Mouse (Mus musculus) embryonic facial prominence, embryonic 11.5 days (tissue): Measurements from ENCODE around the gene Agap1. TPM values are rescaled to one million over a fixed set of nuclear protein-coding genes. Genes with fewer than 3 reads are reported as not detected.

ENCODE experiments used
- ATAC-seq: fragments of 200-750 bp; cut with Nextera tagmentation; replicated peaks from 2 replicates; pipeline ENCODE4 v1.8.0; 2017; ENCODE audit warnings: low read depth; ENCODE audit not compliant: insufficient number of reproducible peaks, low FRiP score, low TSS enrichment
- DNase-seq: peaks from one replicate; pipeline ENCODE4 v3.0.0-alpha.2; 2015; ENCODE audit warnings: low spot score
- H3K27ac ChIP-seq: fragments of 300-500 bp; sonication (generic); replicated peaks from 2 replicates; pipeline ENCODE4 v1.5.1; 2014; ENCODE audit warnings: mild to moderate bottlenecking, low read depth, low read length, control low read depth
- H3K27me3 ChIP-seq: fragments of 300-500 bp; sonication (generic); 2 replicates; pipeline ENCODE4 v1.6.1; 2014; ENCODE audit warnings: mild to moderate bottlenecking, low read length, moderate library complexity, mixed read lengths; ENCODE audit not compliant: control insufficient read depth, insufficient read depth
- H3K36me3 ChIP-seq: fragments of 300-500 bp; sonication (generic); replicated peaks from 2 replicates; pipeline ENCODE4 v1.6.1; 2014; ENCODE audit warnings: low read depth, mild to moderate bottlenecking, low read length, moderate library complexity, mixed read lengths; ENCODE audit not compliant: control insufficient read depth, insufficient read depth
- H3K4me1 ChIP-seq: fragments of 300-500 bp; sonication (generic); 2 replicates; pipeline ENCODE4 v1.6.1; 2014; ENCODE audit warnings: low read length, mixed read lengths; ENCODE audit not compliant: control insufficient read depth, insufficient read depth
- H3K4me2 ChIP-seq: fragments of 300-500 bp; sonication (generic); 2 replicates; pipeline ENCODE4 v1.6.1; 2014; ENCODE audit warnings: low read depth, mild to moderate bottlenecking, control low read depth, low read length, moderate library complexity
- H3K4me3 ChIP-seq: fragments of 300-500 bp; sonication (generic); 2 replicates; pipeline ENCODE4 v1.5.1; 2014; ENCODE audit warnings: low read depth, low read length, control low read depth
- H3K9ac ChIP-seq: fragments of 300-500 bp; sonication (generic); replicated peaks from 2 replicates; pipeline ENCODE4 v1.6.1; 2014; ENCODE audit warnings: mild to moderate bottlenecking, control low read depth, low read length
- H3K9me3 ChIP-seq: fragments of 300-500 bp; sonication (generic); replicated peaks from 2 replicates; pipeline ENCODE4 v1.6.1; 2016; ENCODE audit warnings: mild to moderate bottlenecking, low read length, inconsistent platforms, mixed read lengths; ENCODE audit not compliant: control insufficient read depth
- WGBS: fragments of 180-500 bp; shearing (Covaris S2); extraction: QIAGEN DNeasy Blood & Tissue Kit; methylation state at CpG from one replicate; pipeline ENCODE4 v1.1.7; 2014; 5-methylcytosine and 5-hydroxymethylcytosine counted together
- polyA plus RNA-seq: library from polyadenylated mRNA; unstranded; fragments of >200 nt; fragmentation: Nextera tagmentation; extraction: Ambion mirVana; gene quantifications from 2 replicates; pipeline ENCODE4 v1.2.1, GENCODE M21; 2014

Gene Agap1
- polyA plus RNA-seq, 1 experiment from 2014 or later = 15.4 TPM

- peaks cover 64% of the 10 kb centered on the region for H3K27me3 ChIP-seq
- no peak overlapping the region for H3K4me2 ChIP-seq
- DNase-seq = peak; percentile 24
- H3K36me3 ChIP-seq = no peaks in the 10 kb centered on the region
- no peak overlapping the region for H3K4me3 ChIP-seq
- no peaks in the 10 kb centered on the region for H3K9me3 ChIP-seq
- no peak for ATAC-seq
- WGBS = under 1% methylated on average over 19 of the region's 19 CpGs
- H3K27ac ChIP-seq = no peak overlapping the region
- H3K4me1 ChIP-seq = peaks cover 7% of the 10 kb centered on the region
- no peak overlapping the region for H3K9ac ChIP-seq
These were observed 477.4 kb downstream of the Agap1 start for GRCm38 (mm10) chr1:89932021-89932423.

GRCm38 (mm10) chr1:89932616-89933015, 478.0 kb downstream of the Agap1 start:
- WGBS = under 1% methylated on average over 16 of the region's 16 CpGs
- Histone ChIP-seq H3K27ac (no peak overlapping the region), H3K4me1 (peaks cover 7% of the 10 kb centered on the region), H3K9me3 (no peaks in the 10 kb centered on the region), H3K4me3 (no peak overlapping the region), H3K27me3 (peaks cover 60% of the 10 kb centered on the region), H3K4me2 (no peak overlapping the region), H3K36me3 (no peaks in the 10 kb centered on the region), H3K9ac (no peak overlapping the region)
- ATAC-seq = no peak
- peak; percentile 41 for DNase-seq

GRCm38 (mm10) chr1:89933028-89933427, 478.4 kb downstream of the Agap1 start:
- no peak overlapping the region for H3K4me3 ChIP-seq
- peaks cover 63% of the 10 kb centered on the region for H3K27me3 ChIP-seq
- ATAC-seq = no peak
- no peak overlapping the region for H3K27ac ChIP-seq
- H3K36me3 ChIP-seq = no peaks in the 10 kb centered on the region
- DNase-seq = peak; percentile 28
- peaks cover 7% of the 10 kb centered on the region for H3K4me1 ChIP-seq
- no peaks in the 10 kb centered on the region for H3K9me3 ChIP-seq
- WGBS = 3% methylated on average over 6 of the region's 6 CpGs
- no peak overlapping the region for H3K4me2 ChIP-seq
- H3K9ac ChIP-seq = no peak overlapping the region

- Histone ChIP-seq H3K4me2 (no peak overlapping the region), H3K4me1 (peaks cover 4% of the 10 kb centered on the region), H3K36me3 (no peaks in the 10 kb centered on the region), H3K27me3 (peaks cover 62% of the 10 kb centered on the region), H3K9me3 (no peaks in the 10 kb centered on the region), H3K9ac (no peak overlapping the region), H3K27ac (no peak overlapping the region), H3K4me3 (no peak overlapping the region)
- DNase-seq (peak; percentile 52), ATAC-seq (no peak)
- under 1% methylated on average over 21 of the region's 21 CpGs for WGBS
These were observed 479.2 kb downstream of the Agap1 start for GRCm38 (mm10) chr1:89933786-89934185.

- H3K4me1 ChIP-seq = peaks cover 4% of the 10 kb centered on the region
These were observed 480.0 kb downstream of the Agap1 start for GRCm38 (mm10) chr1:89934316-89935260.

GRCm38 (mm10) chr1:89935493-89936348, 481.1 kb downstream of the Agap1 start:
- H3K4me2 ChIP-seq = no peak overlapping the region
- no peak for ATAC-seq
- H3K36me3 ChIP-seq = no peaks in the 10 kb centered on the region
- no peak overlapping the region for H3K27ac ChIP-seq
- no peaks in the 10 kb centered on the region for H3K9me3 ChIP-seq
- H3K4me3 ChIP-seq = no peak overlapping the region
- H3K4me1 ChIP-seq = peaks cover 2% of the 10 kb centered on the region
- WGBS = under 1% methylated on average over 29 of the region's 29 CpGs
- H3K9ac ChIP-seq = no peak overlapping the region
- DNase-seq = peak; percentile 41
- peaks cover 62% of the 10 kb centered on the region for H3K27me3 ChIP-seq

More at GRCm38 (mm10) chr1:89934316-89935260, 480.0 kb downstream of the Agap1 start:
- Histone ChIP-seq H3K27ac (no peak overlapping the region), H3K9ac (no peak overlapping the region), H3K4me2 (no peak overlapping the region), H3K36me3 (no peaks in the 10 kb centered on the region), H3K9me3 (no peaks in the 10 kb centered on the region), H3K4me3 (no peak overlapping the region), H3K27me3 (peaks cover 64% of the 10 kb centered on the region)
- peak; percentile 69 for DNase-seq
- ATAC-seq = no peak
- WGBS = 2% methylated on average over 19 of the region's 19 CpGs

GRCm38 (mm10) chr1:89938884-89939595, 484.4 kb downstream of the Agap1 start:
- Histone ChIP-seq H3K27ac (no peak overlapping the region), H3K36me3 (no peaks in the 10 kb centered on the region), H3K27me3 (peaks cover 53% of the 10 kb centered on the region), H3K9me3 (no peaks in the 10 kb centered on the region), H3K9ac (no peak overlapping the region), H3K4me2 (no peak overlapping the region), H3K4me1 (peaks cover 6% of the 10 kb centered on the region), H3K4me3 (no peak overlapping the region)
- WGBS = 20% methylated on average over 16 of the region's 16 CpGs
- DNase-seq (peak; percentile 40), ATAC-seq (no peak)
